Mouse (Mus musculus): ENCODE measurements around the gene Pnn.

- TF ChIP-seq POLR2A (IDR thresholded peaks at IDR 0.05; ENCODE audit: low read depth, low read length) = no peak
- TF ChIP-seq CTCF (conservative IDR thresholded peaks at IDR 0.05; ENCODE audit: insufficient read depth, insufficient read length, low read depth, low read length) = no peak
Measured at GRCm38 (mm10) chr12:59076996-59077395, 10.3 kb downstream of the Pnn start.

Measured in kidney, adult 2 months (tissue).